In genomic region chr1:179477157-179477902, GRCm38 (mm10) we compare ENCODE assay signal across 8 mouse cellular contexts. TPM values are rescaled to one million over a fixed set of nuclear protein-coding genes. Genes with fewer than 3 reads are reported as not detected.
A peak's percentile ranks its signal among the peaks of the same experiment; 100 is the strongest.
DNase-seq lines count a peak whose midpoint lies in the region; ATAC-seq lines count a peak whose summit lies in the region.
"Had no signal": no experiment of that assay in that cellular context is flagged by ENCODE, and none has a peak within 500 bp of the region (broad histone marks: within the 10 kb centered on the region; RNA-seq: fewer than 3 reads in every experiment).

No protein-coding gene starts in this region.

- H3K4me2 ChIP-seq in lung, embryonic 15.5 days: no peak overlapping the region
- H3K4me2 ChIP-seq: heart, embryonic 15.5 days had no signal

- no peak overlapping the region for H3K4me3 ChIP-seq in lung, embryonic 15.5 days
- H3K4me3 ChIP-seq: heart, embryonic 15.5 days had no signal

- H3K9me3 ChIP-seq in lung, embryonic 15.5 days: peaks cover 3% of the 10 kb centered on the region; the same call in 1 of the 2 replicates
- H3K9me3 ChIP-seq: heart, embryonic 15.5 days had no signal

- peak; percentile 63; the same call in 1 of the 2 replicates for ATAC-seq in lung, embryonic 15.5 days (ENCODE audit: borderline replicate concordance, extremely low read depth, low FRiP score, low TSS enrichment)

- no peaks in the 10 kb centered on the region; the same call in 1 of the 2 replicates for H3K4me1 ChIP-seq in lung, embryonic 15.5 days

- 61% methylated on average over 5 of the region's 5 CpGs for WGBS in lung, embryonic 15.5 days

- H3K9ac ChIP-seq in lung, embryonic 15.5 days: no peak overlapping the region
- H3K9ac ChIP-seq: heart, embryonic 15.5 days had no signal

- no peaks in the 10 kb centered on the region; the same call in 1 of the 2 replicates for H3K36me3 ChIP-seq in lung, embryonic 15.5 days

- DNase-seq in CD4-positive, CD25-positive, alpha-beta regulatory T cell, adult 2 months (ENCODE audit: low read depth, low spot score): peak; percentile 68
- peak; percentile 79 for DNase-seq in MN1 (ENCODE audit: low spot score)
- peak; percentile 38 to 65 for DNase-seq in cerebellum, postnatal 25 days
- DNase-seq in heart, adult 9 months (ENCODE audit: low spot score in 2 of 2): peak; percentile 38 to 66
- DNase-seq in kidney, postnatal 10 days: peak; percentile 72
- DNase-seq in retina, adult 2 months (ENCODE audit: low read depth, low spot score): peak; percentile 42

- no peak overlapping the region for H3K27ac ChIP-seq in lung, embryonic 15.5 days
- H3K27ac ChIP-seq: heart, embryonic 15.5 days had no signal

- H3K27me3 ChIP-seq in lung, embryonic 15.5 days: no peaks in the 10 kb centered on the region
- H3K27me3 ChIP-seq: heart, embryonic 15.5 days had no signal

RNA-seq across cellular contexts. Expression of gene Smyd3, which starts 40.5 kb away (rescaled TPM):
- polyA plus RNA-seq in lung, embryonic 15.5 days (2015; fragmentation: Nextera tagmentation; extraction: Ambion mirVana): 16.9 and 18.3 TPM in 2 replicates
